Mouse (Mus musculus) gastrocnemius, postnatal 4 days (tissue): ENCODE data around the gene Pabpc4l. TPM values are rescaled to one million over a fixed set of nuclear protein-coding genes. Genes with fewer than 3 reads are reported as not detected.
"Not testable (repeated sequence)": the region's sequence is repeated elsewhere in the genome, so short reads cannot be mapped to it uniquely, and the experiment has no call there.

Experiments used
- DNase-seq, 2 experiments: peaks; one replicate each; pipeline ENCODE4 v3.0.0; 2021 to 2022; ENCODE audit warnings: low spot score in 2 of 2, mixed read lengths in 2 of 2
- long read RNA-seq, 2 experiments: library from polyadenylated mRNA; stranded (forward); transcript quantifications; one replicate each; pipeline ENCODE4 v2.0.0; 2021
- total RNA-seq, 2 experiments: library from RNA; stranded (reverse); gene quantifications; 2 replicates each; pipeline ENCODE4 v1.2.3; 2021

Gene Pabpc4l
- 1 to 10 TPM; 8.0 to 9.0 TPM for total RNA-seq
- long read RNA-seq, experiment 1, partial matches to known transcripts = 0 of 1 reads
- long read RNA-seq, experiment 1, other reads (novel, unspliced or antisense) = 1 of 1 reads
- long read RNA-seq, experiment 2 = 0 reads

DNA sequence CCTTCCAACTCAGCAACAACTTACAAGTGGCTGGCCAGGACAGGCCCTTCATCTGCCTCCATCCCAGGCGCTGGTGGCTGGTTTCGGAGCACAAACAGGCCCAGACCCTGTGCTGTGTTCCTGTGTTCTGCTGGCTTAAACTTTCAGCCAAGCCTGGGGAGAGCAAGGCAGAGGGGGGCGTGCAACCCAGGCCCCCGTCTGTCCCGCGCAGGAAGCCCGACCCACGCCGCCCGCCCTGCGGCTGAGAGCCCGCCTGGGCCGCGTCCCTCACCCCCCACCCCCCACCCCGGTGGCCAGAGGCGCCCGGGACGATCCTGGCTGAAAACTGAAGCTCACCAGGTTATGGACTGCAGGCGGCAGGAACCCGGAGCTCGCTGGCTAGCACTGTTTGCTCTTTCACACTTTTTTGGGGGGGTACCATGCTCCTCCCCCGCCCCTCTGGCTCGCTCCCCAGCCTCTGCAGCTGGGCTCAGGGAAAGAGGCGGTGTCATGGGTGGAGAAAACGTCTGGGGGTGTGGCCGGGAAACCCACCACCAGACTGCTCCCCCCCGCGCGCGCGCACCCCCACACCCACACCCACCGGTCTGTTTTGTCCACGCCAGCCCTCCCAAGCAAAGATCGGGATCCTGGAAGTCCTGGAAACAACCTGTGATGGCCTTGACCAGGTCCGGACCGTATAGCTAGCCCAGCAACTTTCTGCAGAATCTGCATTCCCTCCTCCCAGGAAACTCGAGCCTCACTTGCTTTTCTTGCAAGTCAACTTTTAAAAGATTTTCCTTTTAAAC lies at the start of gene Pabpc4l:
Gene Pabpc4l (minus strand): TSS at position 739 of the 785 bp plus-strand sequence.
- peak; percentile 57 to 78 for DNase-seq

DNA sequence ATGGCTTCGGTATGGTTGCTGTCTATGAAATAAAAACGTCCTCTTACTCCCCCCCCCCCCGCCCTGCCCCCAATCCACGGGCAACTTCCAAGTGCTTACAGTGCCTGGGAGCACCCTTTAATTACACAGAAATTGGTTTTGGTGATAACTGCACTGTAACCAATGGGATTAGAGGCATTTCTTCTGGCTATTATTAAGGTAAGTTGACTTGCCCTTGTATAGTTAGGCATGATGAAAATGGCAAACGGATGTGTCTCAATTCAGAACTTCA lies 42.9 kb upstream of the Pabpc4l start:
- DNase-seq = no peak

DNA sequence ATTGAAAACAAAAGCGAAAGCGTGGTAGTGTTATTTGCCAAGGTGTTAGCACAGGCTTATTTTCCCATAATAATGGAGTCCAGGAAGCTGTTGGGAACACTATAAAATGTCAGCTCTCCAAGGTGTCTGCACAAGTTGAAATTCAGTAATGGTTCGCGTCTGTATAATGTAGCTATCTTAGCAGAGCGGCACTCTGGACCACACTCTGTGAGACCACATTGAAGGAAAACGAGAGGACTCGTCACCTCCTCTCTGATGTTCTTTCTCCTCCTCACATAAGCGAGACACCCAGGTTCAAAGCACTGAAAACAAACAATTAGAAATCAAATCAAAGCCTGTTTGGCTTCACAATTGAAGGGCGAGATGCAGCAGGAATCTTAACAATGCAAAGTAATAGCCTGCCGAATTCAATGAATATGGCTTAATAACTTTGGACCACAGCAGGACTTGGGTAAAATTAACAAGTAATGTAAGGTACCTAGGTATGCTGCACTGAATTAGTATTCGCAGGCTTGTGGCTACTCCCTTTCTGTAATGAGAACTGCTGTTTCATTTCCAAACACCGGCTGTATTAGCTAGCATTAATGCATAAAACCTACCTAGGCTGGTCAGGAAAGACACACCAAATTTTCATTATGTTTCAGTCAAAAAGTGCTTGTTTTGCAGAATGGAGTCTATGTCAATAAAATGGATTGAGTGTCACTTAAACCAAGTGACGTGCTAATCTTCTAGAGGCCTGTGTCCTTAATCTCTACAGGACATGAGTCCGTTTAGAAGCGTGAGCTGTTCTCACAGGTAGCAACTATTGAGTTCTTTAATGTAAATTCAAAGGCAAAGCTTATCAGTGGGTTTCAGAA lies 42.3 kb upstream of the Pabpc4l start:
- DNase-seq = no peak

DNA sequence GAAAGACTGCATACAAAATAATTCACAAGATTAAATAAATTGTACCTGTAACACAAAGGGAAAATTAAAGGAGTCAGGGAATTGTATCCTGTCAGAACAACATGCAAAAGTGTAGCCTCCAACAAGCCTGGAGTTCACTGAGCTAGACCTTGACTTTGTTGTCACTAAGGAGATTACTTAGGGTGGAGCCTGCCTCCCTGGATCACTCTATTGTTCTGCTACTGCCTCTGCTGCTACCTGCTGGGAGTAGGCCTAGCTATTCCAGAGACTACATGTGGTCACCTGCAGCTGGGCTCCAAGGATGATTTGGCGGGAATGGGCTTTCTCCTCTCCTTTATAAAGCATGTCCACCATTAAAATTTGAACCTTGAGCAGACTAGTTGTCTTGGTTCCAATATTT lies 38.1 kb upstream of the Pabpc4l start:
- DNase-seq = not testable (repeated sequence)

DNA sequence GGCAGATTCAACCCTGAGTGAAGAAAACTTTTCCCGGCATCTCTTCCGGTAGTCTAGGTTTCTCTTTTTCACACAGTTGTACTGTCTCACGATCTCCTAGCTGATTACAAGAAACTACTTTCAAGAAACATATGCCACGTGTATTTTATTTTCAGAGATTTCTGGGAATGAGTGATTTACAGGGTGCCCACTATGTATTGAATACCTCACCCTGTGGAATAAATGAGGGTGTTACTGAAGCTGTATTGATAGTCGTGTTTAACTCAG lies 180 bp upstream of the Pabpc4l start:
- no peak for DNase-seq

DNA sequence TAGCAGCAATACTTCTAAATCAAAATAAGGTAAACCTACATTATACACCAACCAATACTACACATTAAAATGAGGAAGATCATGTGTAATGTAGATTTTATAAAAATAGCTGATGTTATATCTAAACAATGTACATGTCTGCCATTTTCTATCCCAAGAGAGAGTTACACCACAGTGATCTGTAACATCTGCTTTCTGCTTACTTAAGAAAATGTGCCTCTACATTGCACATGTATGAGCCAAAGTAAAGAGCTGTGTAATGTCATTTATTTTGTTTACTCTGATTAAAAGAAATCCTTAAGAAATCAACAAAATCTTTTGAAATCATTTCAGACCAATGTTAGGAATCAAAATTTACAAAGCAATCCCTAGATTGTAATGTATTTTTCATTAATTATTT lies 16.6 kb downstream of the Pabpc4l start:
- DNase-seq = no peak
